8 mouse cellular contexts compared by ENCODE assay signal in the genomic region with DNA sequence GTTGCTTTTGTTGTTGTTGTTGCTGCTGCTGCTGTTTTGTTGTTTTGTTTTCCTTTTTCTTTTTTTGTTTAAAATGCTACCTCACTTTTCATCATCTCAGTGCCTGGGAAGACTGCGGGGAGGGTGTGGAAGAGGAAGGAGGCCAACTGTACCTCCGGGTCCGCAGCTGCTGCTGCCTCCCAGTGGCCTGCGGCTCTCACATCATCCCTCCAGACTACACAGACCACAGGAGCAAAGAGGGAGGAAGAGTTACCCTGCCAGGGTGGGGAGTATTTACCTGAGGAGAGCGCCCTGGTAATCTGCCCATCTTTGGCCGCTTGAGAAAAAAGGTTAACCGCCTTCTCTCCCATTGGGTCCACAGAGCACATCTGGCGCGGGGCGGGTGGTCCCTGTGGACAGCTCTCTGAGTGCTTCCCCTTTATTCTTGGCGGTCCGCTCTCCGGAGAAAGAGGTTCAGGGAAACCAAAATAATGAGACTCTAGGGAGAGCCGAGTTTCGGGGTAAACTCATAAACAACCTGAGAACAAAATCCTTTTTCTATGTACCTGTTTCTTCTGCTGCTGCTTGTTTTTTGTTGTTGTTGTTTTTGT. TPM values are rescaled to one million over a fixed set of nuclear protein-coding genes. Genes with fewer than 3 reads are reported as not detected.
DNase-seq lines count a peak whose midpoint lies in the region; ATAC-seq and TF ChIP-seq lines count a peak whose summit lies in the region.

No protein-coding gene starts in this region.

- H3K4me3 ChIP-seq in layer of hippocampus, adult 2 months: no peak overlapping the region
- H3K4me3 ChIP-seq in bone marrow macrophage, adult 2 months (ENCODE audit: insufficient read depth, low read length): no peak overlapping the region
- H3K4me3 ChIP-seq in liver, embryonic 16.5 days (ENCODE audit: low read depth, low read length): peak overlapping the region; percentile 13; the same call in 1 of the 2 replicates

- H3K27me3 ChIP-seq in liver, embryonic 16.5 days (ENCODE audit: control insufficient read depth, insufficient read depth, low read depth, low read length): no peaks in the 10 kb centered on the region

- peaks cover 19% of the 10 kb centered on the region for H3K4me1 ChIP-seq in bone marrow macrophage, adult 2 months (ENCODE audit: control insufficient read depth, insufficient read depth, low read length)
- peaks cover 15% of the 10 kb centered on the region for H3K4me1 ChIP-seq in liver, embryonic 16.5 days (ENCODE audit: control insufficient read depth, low read depth, low read length)

- intact Hi-C loops in heart, postnatal 14 days (cut with DNase I): loop anchor here (5.0 kb wide), 2 partner anchors 95 to 330 kb away; a partner anchor contains a TSS

- peak; percentile 70 for TF ChIP-seq CTCF in layer of hippocampus, adult 2 months (conservative IDR thresholded peaks at IDR 0.05)
- TF ChIP-seq CTCF in bone marrow macrophage, adult 2 months (IDR thresholded peaks at IDR 0.05; ENCODE audit: low read depth, low read length): peak; percentile 18; the same call in 1 of the 2 replicates

- H3K4me2 ChIP-seq in liver, embryonic 16.5 days (ENCODE audit: low read depth, low read length): peak overlapping the region; percentile 51

- 18% methylated on average over 15 of the region's 15 CpGs for WGBS in liver, embryonic 16.5 days (ENCODE audit: insufficient replicate concordance)

- no peak for TF ChIP-seq POLR2A in bone marrow macrophage, adult 2 months (IDR thresholded peaks at IDR 0.05; ENCODE audit: borderline replicate concordance, low read depth, low read length)

- no peaks in the 10 kb centered on the region for H3K9me3 ChIP-seq in liver, embryonic 16.5 days (replicated peaks; ENCODE audit: control insufficient read depth, low read length)

- no peak overlapping the region for H3K27ac ChIP-seq in layer of hippocampus, adult 2 months
- no peak overlapping the region for H3K27ac ChIP-seq in bone marrow macrophage, adult 2 months (ENCODE audit: insufficient read depth, low read depth, low read length)
- H3K27ac ChIP-seq in liver, embryonic 16.5 days (ENCODE audit: low read length): no peak overlapping the region

- no peak for DNase-seq in layer of hippocampus, adult 2 months (ENCODE audit: low spot score in 2 of 2)
- DNase-seq in layer of hippocampus, postnatal 25 days (ENCODE audit: extremely low spot score in 1 of 2, low spot score in 1 of 2): no peak
- DNase-seq in heart, postnatal 14 days: peak; percentile 43 to 47
- DNase-seq in urinary bladder, postnatal 25 days (ENCODE audit: low spot score): no peak
- DNase-seq in adrenal gland, adult 8-10 months: no peak

- ATAC-seq in liver, embryonic 16.5 days (ENCODE audit: low read depth): peak; percentile 56
- no peak for ATAC-seq in inflammation-experienced regulatory T-cells, adult 6 months

- H3K9ac ChIP-seq in liver, embryonic 16.5 days (ENCODE audit: low read depth, low read length): no peak overlapping the region

- H3K36me3 ChIP-seq in liver, embryonic 16.5 days (ENCODE audit: control insufficient read depth, insufficient read depth): no peaks in the 10 kb centered on the region

RNA-seq across cellular contexts. Expression of a gene that starts 10.1 kb away (rescaled TPM):
- 100 to 1,000 TPM; 125 to 130 TPM for total RNA-seq in layer of hippocampus, adult 2 months (2021)
- total RNA-seq in layer of hippocampus, postnatal 25 days (2021): 100 to 1,000 TPM; 125 to 140 TPM
- 151 and 170 TPM in 2 replicates for polyA plus RNA-seq in bone marrow macrophage, adult 2 months (2012; ENCODE audit: insufficient read depth, insufficient read length, missing spikeins)
- total RNA-seq in heart, postnatal 14 days (2021): 100 to 1,000 TPM in 1 of 2 experiments, 10 to 100 TPM in 1; 99.7 to 120 TPM
- 185 and 211 TPM in 2 replicates for polyA plus RNA-seq in liver, embryonic 16.5 days (2015; fragmentation: Nextera tagmentation; extraction: Ambion mirVana)
- polyA plus RNA-seq in inflammation-experienced regulatory T-cells, adult 6 months (2017; shearing (Covaris generic)): 100 to 1,000 TPM; 296 to 519 (median 387) TPM
- 100 to 1,000 TPM in 3 of 4 experiments, 10 to 100 TPM in 1; 89.9 to 176 (median 144) TPM for total RNA-seq in adrenal gland, adult 8-10 months (2022)

RNA-seq across cellular contexts. Expression of a gene that starts 14.5 kb away (rescaled TPM):
- 10 to 100 TPM; 50.4 to 65.6 TPM for total RNA-seq in layer of hippocampus, adult 2 months (2021)
- 10 to 100 TPM; 36.7 to 59.1 TPM for total RNA-seq in layer of hippocampus, postnatal 25 days (2021)
- polyA plus RNA-seq in bone marrow macrophage, adult 2 months (2012; ENCODE audit: insufficient read depth, insufficient read length, missing spikeins): 180 and 183 TPM in 2 replicates
- total RNA-seq in heart, postnatal 14 days (2021): 10 to 100 TPM; 47.6 to 48.8 TPM
- 46.5 and 51.0 TPM in 2 replicates for polyA plus RNA-seq in liver, embryonic 16.5 days (2015; fragmentation: Nextera tagmentation; extraction: Ambion mirVana)
- 100 to 1,000 TPM; 155 to 250 (median 235) TPM for polyA plus RNA-seq in inflammation-experienced regulatory T-cells, adult 6 months (2017; shearing (Covaris generic))
- total RNA-seq in adrenal gland, adult 8-10 months (2022): 10 to 100 TPM; 57.3 to 84.7 (median 68.7) TPM

Comparison
In these comparisons a context has a peak if more than half of its experiments do, and no peak if none do; other contexts are left out.
1. DNase-seq: peak in heart, postnatal 14 days (2 of 2); none in layer of hippocampus, adult 2 months (0 of 2), layer of hippocampus, postnatal 25 days (0 of 2), urinary bladder, postnatal 25 days (single experiment) and adrenal gland, adult 8-10 months (single experiment).